Mouse (Mus musculus) left cerebral cortex, postnatal 10 days (tissue): ENCODE measurements around the gene Spata31d1a. TPM values are rescaled to one million over a fixed set of nuclear protein-coding genes. Genes with fewer than 3 reads are reported as not detected.

ENCODE experiments used
- DNase-seq, 2 experiments: peaks; one replicate each; pipeline ENCODE4 v3.0.0; 2021 to 2022; ENCODE audit warnings: low spot score in 2 of 2, mixed read lengths in 1 of 2; ENCODE audit errors: extremely low spot score in 1 of 2
- intact Hi-C: fragments of 180-260 bp; cut with DNase I; formaldehyde crosslinking; loops from one replicate; pipeline ENCODE4 v1.15.1; 2025
- total RNA-seq, 2 experiments: library from RNA; stranded (reverse); gene quantifications; 2 replicates each; pipeline ENCODE4 v1.2.3; 2021

Gene Spata31d1a
- total RNA-seq, 2 experiments from 2014 or later: 0.19 to 0.20 TPM

DNA sequence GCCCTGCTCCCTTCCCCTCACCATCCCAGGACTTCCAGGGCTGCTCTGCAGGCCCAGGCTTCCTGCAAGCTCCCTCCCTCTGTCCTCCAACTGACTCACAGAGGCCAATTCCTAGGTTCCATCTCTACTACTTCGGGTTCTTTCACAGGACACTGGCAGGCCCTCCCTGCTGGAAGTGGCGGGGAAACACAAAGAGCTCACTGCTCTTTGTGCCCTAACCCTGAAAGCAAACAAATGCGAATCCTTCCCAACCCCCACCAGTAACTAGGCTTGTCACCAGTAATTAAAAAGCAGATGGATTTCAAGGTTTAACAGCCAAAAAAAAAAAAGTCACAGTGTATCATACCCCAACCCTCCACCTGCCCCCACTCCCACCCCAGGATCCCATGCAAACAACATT is 35.9 kb downstream of the Spata31d1a start:
- intact Hi-C loops: no loop called here
- DNase-seq: no peak

DNA sequence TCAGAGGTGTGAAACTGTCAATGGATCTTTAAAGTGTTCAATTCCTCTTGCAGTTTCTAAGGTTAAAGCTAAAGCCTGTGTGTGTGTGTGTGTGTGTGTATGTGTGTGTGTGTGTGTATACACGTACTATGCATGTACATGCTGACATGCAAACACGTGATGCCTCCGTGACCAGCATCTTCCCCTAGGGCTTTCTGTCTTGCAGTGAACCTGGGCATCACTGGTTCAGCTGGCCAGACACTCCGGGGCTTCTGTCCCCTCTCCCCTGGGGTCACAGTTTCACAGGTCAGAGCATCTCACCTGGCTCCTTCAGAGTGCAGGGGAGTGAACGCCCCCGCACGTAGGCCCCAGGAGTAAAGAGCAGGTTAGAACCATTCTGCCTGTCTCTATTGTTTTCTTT is 36.5 kb downstream of the Spata31d1a start:
- DNase-seq: no peak
- intact Hi-C loops: no loop called here

DNA sequence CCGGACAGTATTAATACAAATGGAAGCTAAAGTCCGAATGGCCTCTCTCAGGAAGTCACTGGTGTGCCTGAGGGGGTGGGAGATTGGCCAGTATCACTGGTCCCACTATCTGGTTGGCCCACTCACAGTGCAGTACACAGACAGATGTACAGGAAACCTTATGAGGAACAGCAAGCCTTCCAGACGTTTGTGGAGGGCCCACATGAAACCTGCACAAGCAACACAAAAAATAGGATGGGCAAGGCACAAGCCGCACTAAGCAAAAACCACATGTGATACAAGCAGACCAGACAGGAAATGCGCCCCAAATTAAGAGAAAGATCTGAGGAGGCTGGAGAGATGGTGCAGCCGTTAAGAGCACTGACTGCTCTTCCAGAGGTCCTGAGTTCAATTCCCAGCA is 37.9 kb downstream of the Spata31d1a start:
- intact Hi-C loops: no loop called here
- no peak for DNase-seq

DNA sequence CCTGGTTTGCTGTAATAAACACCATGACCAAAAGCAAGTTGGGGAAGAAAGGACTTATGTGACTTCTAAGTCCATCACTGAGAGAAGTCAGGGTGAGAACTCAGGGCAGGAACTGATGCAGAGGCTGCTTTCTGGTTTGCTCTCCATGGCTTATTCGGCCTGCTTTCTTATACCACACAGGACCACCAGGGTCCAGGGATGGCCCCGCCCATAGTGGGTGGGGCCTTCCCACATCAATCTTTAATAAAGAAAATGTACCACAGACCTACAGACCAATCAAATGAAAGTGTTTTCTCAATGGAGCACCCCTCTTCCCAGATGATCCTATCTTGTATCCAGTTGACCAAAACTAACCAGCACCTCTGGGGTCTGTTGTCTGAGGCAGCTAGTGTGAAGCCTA is 38.6 kb downstream of the Spata31d1a start:
- DNase-seq: no peak
- intact Hi-C loops: no loop called here

DNA sequence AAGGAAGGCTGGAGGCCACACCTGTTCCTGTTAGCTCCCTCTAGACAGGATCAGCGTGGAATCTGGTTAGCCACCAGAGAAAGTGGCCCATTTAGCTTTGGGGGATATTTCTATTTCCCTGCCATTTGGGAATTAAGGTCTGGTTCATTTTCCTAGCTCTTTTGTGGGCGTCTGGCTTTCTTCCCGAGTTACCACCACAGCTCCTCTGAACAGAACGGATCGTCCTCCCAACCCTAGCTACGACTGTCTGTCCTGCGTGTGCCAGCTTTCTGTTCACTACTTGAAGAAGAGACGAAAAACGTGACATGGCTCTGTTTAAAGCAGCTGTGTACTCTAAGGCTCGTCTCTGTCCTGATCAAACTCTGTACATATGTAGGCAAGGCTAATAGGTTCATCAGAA is 40.2 kb downstream of the Spata31d1a start:
- no peak for DNase-seq
- intact Hi-C loops: no loop called here

DNA sequence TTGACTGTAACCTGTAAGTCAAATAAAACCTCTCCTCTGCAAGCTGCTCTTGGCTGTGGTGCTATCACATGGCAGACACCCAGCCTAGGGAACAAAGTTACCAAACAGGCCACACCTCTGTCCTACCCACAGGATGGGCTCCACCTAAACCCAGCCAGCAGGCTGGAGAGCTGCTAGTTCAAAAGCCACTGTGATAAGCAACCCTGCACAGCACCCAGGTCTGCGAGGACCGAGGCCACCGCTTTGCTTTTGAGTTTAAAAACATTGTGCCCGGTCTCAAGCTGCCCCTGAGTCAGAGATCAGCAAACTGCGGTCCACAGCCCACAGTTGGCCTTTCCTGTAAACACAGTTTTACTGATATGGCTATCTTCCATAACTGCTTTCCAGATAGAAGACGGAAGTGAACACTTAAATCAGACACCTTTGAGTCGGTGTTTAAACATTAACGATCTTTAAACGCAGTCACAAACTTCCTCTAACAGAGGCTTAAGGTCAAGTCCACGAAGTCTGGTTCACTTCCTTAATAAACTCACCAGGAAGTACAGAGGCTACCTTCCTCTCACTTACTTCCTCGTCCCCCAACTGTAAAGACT is 41.5 kb downstream of the Spata31d1a start:
- peak in 1 of 2 experiments; percentile 50 for DNase-seq
- intact Hi-C loops: no loop called here

DNA sequence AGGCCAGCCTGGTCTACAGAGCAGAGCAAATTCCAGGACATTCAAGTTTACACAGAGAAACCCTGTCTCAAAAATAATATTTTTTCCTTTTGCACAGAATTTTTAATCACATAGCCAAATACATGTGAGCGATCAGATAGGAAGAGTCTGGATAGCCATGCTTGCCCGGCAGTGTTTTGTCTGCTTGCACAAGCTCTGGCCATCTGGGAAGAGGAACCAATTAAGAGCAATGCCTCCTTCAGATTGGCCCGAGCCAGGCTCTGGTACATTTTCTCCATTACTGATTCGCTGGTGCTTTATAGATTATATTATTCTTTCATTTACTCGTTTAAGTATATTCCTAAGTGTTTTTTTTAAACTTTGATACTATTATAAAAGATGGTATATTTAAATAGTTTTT is 42.4 kb downstream of the Spata31d1a start:
- intact Hi-C loops: no loop called here
- DNase-seq: no peak

DNA sequence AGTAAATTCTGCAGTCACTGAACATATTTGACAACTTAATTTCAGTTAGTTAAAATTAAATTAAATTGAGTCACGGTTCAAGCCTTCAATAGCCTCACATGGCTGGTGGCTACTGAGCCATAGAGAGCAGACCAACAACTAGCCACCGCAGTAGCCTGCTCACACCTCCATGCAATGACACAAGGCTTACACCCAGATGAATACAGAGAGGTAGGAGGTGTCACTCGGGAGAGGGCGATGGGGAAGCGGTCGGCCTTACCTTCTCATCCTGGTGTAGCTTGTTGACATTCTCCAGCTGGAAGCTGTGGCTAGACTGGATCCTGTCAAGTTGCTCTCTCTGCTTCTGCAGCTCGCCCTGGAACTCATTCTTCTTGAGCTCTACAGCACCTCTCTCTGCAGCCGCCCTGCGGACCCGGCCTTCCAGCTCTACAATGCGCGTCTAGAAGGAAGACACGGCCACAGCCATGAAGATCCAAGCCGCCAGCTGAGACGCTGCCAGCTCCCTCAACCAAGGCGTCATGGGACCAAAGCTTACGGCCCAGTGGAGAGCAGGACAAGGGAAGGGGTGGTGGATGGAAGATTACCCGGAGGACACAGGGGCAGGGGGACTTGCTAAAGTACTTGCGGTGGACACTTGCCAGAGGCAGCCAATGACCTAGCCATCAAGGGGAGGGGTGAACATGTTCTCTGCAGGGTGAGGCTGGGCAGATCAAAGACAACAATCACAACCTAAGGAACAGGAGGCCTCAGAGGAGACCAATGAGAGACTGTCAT is 46.0 kb downstream of the Spata31d1a start:
- no peak for DNase-seq
- intact Hi-C loops: no loop called here

DNA sequence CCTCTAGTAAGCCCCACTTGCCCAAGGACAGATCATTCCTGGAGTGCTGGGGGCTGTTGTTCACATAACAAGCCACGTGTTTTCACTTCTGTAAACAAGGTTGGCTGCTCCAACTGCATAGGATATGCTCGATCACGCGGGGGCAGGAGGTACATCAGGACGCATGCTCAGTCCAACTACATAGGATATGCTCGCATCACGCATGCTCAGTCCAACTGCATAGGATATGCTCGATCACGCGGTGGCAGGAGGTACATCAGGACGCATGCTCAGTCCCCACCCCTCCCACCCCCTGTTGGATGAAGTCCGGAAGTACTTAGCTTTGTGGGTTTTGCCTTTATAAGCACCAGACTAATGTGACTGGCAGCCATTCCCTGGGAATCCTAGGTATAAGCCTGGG is 48.2 kb downstream of the Spata31d1a start:
- intact Hi-C loops: no loop called here

DNA sequence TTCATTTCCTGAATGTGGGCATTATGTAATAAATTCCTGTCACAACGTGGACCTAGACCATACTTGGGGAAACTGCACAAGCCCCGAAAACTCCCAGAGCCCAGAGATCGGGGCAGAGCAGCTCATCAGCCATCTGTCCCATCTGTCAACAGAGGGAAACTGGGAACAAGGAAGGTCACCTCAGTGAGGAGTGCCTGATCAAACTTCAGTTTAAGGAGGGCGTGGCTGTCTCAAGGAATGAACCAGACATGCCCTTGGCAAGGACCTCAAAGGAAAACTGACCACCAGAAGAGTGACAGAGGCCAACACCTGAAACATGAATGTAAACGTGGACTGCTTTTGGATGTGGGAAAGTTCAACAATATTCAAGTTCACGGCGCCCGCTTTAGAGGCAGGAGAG is 48.7 kb downstream of the Spata31d1a start:
- intact Hi-C loops: no loop called here
- DNase-seq: no peak

More for the DNA sequence above, 48.2 kb downstream of the Spata31d1a start:
- DNase-seq: no peak

DNA sequence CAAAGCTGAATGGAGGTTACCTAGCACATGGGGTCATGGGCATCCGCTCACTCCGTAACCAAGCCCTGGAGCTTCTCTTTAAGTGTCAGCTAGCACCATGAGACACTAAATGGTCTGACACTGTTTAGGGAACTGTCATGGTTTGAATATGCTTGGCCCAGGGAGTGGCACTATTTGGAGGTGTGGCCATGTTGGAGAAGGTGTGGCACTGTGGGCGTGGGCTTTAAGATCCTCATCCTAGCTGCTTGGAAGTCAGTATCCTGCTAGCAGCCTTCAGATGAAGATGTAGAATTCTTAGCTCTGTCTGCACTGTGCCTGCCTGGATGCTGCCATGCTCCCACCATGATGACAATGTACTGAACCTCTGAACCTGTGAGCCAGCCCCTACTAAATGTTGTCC is 49.8 kb downstream of the Spata31d1a start:
- DNase-seq: no peak
- intact Hi-C loops: no loop called here

DNA sequence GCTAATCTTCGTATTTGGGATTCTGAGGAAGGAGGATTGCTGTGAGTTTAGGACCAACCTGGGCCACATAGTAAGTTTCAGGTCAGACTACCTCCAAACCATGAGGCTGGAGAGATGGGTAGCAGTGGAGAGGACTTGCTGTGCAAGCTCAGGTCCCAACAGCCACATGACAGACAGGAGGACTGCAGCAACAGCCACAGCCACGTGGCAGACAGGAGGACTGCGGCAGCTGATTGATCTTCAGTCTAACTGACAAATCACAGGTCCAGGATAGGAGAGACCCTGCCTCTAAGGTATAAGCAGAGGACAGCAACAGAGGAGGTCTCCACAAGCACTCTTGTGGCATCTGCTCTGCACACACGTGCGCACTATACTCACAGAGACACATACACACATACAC is 52.3 kb downstream of the Spata31d1a start:
- DNase-seq: no peak
- intact Hi-C loops: no loop called here

DNA sequence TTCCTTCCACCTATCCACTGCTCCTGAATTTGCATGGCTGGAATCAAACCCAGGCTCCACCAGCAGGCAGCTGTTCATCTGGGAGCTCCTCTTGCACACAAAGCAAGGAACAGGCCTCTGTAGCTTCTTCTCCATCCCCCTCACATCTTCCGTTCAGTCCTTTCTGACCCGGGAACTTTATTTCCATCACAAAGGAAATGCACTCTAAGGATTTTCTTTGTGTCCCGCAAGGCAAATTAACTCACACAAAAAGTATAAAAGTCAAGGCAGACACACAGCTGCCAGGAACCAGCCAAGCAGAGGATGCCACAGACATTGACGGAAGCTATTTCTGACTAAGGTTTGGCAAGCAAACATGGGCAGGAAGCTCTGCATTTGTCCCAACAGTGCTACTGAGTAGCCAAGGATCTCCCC is 53.1 kb downstream of the Spata31d1a start:
- intact Hi-C loops: no loop called here
- DNase-seq: no peak

DNA sequence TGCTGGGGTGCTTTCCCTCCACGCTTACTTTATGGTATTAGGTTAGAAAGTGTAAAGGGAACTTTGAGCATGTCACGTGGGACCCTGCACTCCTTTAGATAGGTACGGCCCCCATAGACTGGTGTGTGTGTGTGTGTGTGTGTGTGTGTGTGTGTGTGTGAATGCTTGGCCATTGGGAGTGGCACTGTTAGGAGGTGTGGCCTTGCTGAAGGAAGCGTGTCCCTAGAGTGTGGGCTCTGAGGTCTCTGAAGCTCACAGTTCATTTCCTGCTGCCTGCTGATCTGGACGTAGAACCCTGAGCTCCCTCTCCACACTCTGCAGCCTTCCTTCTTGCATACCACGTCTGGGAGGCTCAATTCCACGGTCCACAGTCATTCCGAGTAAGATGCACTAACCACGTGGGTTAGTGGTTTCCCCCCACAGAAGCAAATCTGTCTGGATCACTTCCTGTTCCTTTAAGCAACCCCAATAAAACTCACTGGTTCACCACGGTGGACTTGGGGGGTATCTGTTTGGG is 53.8 kb downstream of the Spata31d1a start:
- no peak for DNase-seq
- intact Hi-C loops: no loop called here

DNA sequence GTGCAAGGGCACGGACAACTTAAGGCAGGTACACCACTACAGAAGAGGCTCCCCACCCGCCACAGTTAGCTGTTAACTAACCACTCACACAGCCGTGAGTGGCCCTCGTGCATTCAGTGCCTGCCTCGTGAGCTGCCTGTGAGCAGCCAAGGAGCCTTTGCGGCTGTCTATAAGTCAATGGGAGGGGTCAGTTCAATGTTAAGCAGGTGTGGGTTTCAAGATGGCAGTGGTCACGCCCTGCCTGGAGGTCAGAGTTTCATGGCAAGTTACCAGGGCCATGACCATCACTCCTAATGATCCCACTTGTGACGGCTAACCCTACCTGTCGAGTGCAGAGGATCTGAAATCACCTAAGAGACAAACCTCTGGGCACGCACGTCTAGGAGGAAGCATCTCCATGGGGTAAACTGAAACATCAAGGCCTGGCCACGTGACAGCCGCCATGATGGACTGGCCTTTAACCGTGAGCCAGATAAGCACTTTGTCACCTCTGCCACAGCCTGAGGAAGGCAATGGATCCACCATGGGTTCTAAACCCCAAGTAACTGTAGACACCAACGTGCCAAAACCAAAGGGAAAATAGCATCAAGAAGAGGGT is 54.3 kb downstream of the Spata31d1a start:
- intact Hi-C loops: no loop called here
- DNase-seq: no peak

DNA sequence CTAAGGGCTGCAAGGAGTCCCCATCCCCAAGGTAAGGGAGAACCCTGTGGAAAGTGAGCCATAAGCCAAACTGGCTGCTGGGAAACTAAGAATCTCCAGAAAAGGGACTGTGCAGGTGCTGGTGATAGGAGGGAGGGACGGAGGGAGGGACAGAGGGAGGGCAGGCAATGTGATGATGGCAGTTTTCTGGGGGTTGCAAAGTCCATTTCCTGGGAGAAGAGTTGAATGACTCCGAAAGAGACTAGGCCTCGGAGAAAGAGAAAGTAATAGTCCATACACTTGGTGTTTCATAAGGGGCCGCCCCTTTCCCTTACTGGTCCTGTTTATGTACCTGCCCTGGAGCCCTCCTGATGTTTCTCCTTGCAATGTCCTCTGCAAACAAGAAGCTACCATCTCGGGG is 55.7 kb downstream of the Spata31d1a start:
- intact Hi-C loops: no loop called here
- DNase-seq: no peak

DNA sequence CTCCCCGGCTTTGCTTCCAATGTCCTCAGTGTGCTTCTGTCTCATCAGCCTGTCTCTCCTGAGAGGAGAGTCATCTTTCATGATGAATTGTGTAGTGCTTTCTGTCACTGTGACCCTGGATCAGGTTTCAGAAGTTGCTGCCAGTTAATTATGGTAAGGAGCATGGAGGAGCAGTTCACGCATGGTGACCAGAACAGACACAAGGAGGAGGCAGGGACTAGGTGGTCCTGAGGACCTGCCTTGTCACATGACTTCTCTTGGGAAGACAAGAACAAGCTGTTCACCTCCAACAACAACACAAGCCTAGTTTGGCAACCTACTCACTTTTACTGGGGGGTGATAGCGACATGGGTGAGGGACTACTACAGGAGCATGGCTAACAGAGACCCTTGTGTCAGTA is 57.0 kb downstream of the Spata31d1a start:
- no peak for DNase-seq

DNA sequence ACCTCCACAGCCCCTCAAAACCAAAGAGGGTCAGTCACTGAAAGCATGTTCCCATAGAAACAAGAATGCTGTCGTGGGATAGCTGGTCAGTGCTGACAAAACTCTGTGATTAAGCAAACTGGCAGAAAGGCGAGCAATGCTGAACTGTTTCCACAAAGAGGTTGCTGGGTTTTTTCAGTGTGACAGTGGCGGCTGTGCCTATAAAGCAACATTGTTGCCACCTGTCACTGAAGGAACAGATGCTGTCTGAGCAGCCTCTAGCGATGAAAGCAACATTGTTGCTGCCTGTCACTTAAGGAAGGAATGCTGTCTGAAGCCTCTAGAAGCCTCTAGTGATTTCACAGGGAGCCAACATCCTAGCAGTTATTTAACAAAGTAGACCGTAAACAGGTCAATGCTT is 57.5 kb downstream of the Spata31d1a start:
- intact Hi-C loops: no loop called here

More for the DNA sequence above, 57.0 kb downstream of the Spata31d1a start:
- intact Hi-C loops: no loop called here

More for the DNA sequence above, 57.5 kb downstream of the Spata31d1a start:
- no peak for DNase-seq
